Mouse (Mus musculus) left cerebral cortex, postnatal 25 days (tissue): ENCODE results near the gene Gm34302. TPM values are rescaled to one million over a fixed set of nuclear protein-coding genes. Genes with fewer than 3 reads are reported as not detected.
A peak's percentile ranks its signal among the peaks of the same experiment; 100 is the strongest.
"Not testable (repeated sequence)": the region's sequence is repeated elsewhere in the genome, so short reads cannot be mapped to it uniquely, and the experiment has no call there.

ENCODE experiments used
- DNase-seq, 2 experiments: peaks; one replicate each; pipeline ENCODE4 v3.0.0; 2022; ENCODE audit warnings: low spot score in 2 of 2, mixed read lengths in 1 of 2
- intact Hi-C: fragments of 180-260 bp; cut with DNase I; formaldehyde crosslinking; loops from one replicate; pipeline ENCODE4 v1.15.1; 2025
- total RNA-seq, 2 experiments: library from RNA; stranded (reverse); gene quantifications; 2 replicates each; pipeline ENCODE4 v1.2.3; 2021

Gm34302 gene
- 1 to 10 TPM in 1 of 2 experiments, not detected in 1; 3.8 TPM for total RNA-seq

DNA sequence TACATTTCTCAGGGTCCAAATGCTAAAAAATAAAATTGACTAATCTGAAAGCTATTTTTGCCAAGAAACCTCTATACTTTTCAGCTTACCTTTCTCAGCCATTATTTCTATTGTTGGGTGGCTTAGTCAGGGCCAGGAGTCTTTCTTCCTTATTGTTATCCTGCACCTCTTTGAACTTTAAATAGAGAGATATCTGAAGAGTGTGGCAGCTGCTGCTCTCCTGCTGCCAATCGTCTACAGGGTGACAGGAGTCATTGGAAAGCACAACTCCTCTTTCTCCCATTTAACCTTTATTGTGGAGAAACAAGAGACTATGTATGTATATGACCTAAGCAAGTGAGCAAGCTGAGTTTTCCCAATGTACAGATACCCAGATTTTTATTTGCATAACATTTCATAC lies at the start of gene Gm34302:
Gene Gm34302 (minus strand): TSS at position 154 of the 400 bp plus-strand sequence.
- intact Hi-C loops = no loop called here
- DNase-seq = no peak

DNA sequence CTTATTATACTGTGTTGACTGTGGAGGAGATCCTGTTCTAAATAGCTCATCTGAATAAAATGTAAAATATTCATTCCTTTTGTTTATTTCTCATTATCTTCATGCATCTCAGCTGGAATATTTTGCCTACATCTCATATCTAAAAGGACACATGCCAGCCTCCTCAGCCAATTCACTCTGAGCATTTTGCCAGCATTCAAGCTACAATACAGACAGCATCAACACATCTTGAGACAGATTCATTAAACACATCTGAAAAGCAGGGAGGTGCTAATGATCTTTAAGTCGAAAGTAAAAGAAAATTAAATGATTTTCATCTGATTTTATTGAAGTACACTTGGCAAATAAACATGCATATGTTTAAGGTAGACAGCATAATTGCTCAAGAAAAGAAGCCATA lies 48.2 kb upstream of the Gm34302 start:
- intact Hi-C loops = no loop called here
- no peak for DNase-seq

DNA sequence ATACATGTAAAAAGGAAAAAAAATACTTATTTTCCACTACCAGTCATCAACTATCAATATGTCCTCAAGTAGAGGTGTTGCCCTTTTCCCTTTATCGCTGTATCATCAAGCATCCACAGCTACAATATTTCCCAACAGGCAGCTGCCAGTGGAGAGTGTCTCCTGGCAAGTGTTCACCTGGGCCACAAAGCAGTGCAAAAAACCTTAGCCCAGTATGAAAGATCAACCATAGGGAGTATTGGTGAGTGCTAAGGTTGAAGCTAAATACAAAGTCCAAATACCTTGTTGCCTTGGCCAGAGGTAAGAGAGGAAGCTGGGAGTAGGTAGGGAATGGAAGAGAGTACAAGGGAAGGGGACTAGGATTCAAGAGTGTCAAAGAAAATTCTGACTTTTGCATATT lies 34.0 kb upstream of the Gm34302 start:
- no peak for DNase-seq
- intact Hi-C loops = no loop called here

DNA sequence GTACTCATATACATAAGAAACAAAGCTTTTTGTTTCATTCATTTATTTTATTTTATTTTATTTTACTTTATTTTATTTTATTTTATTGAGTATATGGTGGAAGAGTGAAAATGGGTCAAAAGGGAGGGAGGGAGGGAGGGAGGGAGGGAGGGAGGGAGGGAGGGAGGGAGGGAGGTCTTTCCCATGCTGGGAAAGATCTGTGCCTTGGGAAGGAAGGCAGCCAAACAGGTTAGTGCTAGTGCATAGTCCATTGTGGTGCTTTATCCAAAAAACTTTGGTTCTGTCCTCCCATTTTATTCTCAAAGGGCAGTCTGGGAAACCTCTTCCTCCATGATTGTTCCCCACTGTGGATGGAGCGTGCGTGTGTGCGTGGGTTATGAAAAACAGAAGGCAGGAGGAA lies 32.6 kb upstream of the Gm34302 start:
- DNase-seq = peak in 1 of 2 experiments; percentile 7
- intact Hi-C loops = not testable (repeated sequence)

DNA sequence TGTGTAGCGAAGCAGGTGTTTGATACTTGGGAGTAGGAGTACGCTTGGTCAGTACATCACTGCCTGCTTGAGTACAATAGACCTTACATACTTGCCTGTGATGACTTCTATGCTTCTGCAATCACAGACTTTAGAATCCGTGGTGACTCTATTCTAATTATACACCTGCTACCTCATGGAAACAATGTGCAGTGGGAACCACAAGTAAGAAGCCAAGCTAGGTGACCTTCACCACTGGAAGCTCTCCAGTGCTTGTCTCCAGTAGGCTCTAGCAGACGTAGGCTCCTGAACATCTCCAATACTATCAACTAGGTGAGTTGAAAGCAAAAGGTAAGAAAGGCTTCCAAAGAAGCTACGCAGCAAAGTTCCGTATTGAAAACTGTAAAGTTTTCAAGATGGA lies 27.6 kb upstream of the Gm34302 start:
- intact Hi-C loops = no loop called here
- DNase-seq = no peak

DNA sequence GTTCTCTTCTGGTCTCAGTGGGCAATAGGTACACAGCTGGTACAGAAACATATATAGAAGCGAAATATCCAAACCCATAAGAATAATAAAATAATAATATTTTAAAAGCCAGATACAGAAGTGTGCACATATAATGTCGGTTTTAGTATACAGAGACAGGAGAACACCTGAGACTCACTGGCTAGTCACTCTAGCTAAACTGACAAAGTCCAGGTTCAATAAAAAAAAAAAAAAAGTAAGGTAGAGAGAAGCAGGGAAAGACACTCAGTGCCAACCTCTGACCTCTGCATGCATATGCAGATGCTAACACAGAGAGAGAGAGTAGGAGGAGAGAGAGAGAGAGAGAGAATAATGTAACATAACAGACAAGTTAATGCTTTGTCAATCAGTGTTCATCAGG lies 25.8 kb upstream of the Gm34302 start:
- intact Hi-C loops = no loop called here
- DNase-seq = no peak

DNA sequence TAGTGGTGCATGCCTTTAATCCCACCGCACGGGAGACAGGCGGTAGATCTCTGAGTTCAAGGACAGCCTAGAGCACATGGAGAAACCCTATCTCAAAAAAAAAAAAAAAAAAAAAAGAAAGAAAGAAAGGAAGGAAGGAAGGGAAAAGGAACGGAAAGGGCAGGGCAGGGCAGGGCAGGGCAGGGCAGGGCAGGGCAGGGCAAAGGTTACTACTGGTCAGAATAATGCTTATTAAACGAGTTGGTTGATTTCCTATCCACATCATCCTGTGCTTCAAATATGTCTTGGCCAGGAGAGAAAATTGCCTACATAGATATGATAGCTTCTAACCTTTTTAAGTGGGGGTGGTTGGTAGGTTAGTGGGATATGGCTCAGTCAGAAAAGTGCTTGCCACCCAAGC lies 25.2 kb upstream of the Gm34302 start:
- no peak for DNase-seq
- intact Hi-C loops = no loop called here

DNA sequence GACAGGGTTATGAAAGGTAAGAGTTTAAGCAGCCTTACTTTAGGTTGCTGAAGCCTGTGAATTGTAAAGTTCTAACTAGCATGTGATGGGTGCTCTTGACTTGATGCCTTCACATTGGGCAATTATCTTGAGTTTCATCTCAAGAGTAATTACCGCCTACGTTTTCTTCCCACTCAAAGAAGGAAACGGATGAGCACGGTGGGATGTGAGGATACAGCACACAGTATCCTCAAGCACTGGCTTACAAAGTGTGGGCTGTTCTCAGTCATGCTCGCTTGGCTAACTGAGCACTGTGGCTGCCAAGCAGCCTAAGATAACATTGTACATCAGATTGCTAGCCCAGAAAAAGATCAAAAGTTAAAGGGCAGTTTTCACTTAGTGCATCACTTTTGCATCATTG lies 20.8 kb upstream of the Gm34302 start:
- DNase-seq = peak in 1 of 2 experiments; percentile 52
- intact Hi-C loops = no loop called here

DNA sequence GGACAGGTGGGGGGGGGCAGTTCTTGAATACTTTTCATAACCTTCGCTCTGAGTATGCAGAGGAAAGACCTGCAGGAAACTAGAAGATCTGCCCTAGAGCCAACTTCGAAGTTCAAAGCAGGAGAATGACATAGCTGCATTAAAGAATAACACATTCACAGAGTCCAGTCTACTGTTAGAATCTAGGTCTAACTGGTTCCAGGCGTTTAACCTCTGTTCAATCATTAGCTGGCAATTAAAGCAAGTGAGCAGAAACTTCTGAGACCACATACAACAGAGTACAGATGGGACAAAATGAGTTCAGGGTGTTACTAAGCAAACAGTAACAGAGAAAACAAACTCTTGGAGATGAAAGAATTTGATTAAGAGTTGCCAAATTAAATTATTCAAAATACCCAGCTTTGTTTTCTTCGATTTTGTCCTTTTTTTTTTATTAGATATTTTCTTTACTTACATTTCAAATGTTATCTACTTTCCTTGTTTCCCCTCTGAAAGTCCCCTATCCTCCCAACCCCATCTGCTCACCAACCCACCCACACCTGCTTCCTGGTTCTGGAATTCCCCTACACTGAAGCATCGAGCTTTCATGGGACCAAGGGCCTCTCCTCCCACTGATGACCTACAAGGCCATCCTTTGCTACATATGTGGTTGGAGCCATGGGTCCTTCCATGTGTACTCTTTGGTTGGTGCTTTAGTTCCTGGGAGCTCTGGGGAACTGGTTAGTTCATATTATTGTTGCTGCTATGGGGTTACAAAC lies 11.1 kb upstream of the Gm34302 start:
- intact Hi-C loops = no loop called here
- no peak for DNase-seq

DNA sequence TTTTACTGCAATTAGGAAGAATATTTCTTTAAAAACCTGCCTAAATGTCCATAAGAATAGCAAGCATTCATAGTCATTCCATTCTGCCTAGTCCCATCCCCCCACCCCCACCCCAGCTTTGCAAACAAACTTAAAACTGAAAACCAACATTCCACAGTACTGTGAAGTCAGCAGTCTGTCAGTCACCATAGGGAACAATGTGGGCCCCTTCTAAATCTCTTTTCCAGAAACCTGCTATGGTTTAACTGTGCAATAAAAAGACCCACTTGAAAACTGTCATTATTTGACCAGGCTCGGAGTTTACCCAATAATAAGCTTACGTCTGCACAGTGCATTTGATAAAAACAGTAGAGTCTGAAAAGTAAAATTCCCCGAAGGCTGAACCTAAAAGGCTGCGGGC lies 9.9 kb upstream of the Gm34302 start:
- no peak for DNase-seq
- intact Hi-C loops = no loop called here

DNA sequence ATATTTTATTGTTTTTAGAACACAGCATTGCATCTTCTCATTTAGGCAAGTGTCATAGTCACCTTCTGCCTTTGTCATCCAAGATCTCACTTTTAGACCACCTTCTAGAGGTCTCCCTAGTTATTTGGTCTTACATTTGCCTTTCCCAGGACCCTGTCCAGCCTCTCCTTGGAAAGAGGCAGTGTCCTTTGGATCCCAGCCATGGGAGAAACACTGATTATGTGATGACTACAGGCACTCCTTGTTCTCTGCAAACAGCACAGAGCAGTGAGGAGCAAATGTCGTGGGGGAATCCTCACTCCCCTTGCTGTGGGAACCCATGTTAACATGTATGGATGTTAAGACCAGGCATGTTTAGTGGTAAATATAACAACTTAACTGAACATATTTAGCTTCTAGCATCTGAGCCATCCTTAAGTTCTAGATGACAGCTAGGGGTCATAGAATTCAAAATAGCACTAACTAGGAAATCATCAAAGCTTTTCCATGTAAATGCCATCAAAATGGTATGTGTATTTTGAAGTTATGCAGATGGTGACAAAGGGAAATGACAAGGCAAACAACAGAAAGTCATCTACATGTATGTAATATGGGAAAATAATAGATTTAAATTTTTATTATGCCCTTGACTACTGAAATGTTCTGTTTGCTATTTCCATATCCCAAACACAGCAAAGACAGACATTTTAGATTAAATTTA lies 43.1 kb downstream of the Gm34302 start:
- DNase-seq = no peak
- intact Hi-C loops = no loop called here

DNA sequence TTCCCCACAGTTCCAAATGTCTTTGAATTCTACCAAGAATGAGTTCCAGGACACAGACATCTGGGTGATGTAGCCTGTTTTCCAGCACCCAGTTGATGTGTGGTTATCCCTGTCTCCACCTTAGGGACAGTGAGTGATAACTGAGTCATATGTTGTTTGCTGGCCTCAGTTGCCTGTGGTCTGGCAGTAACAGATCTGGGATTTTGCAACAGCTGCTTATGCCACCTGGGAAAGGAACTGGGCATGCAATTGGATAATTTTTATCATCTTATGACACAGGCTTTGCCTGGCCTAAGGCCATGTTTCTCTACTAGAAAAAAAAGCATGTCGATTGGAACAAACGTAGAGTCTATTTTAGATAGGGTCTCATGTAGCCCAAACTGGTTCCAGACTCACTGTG lies 43.9 kb downstream of the Gm34302 start:
- DNase-seq = peak in 1 of 2 experiments; percentile 20
- intact Hi-C loops = no loop called here

DNA sequence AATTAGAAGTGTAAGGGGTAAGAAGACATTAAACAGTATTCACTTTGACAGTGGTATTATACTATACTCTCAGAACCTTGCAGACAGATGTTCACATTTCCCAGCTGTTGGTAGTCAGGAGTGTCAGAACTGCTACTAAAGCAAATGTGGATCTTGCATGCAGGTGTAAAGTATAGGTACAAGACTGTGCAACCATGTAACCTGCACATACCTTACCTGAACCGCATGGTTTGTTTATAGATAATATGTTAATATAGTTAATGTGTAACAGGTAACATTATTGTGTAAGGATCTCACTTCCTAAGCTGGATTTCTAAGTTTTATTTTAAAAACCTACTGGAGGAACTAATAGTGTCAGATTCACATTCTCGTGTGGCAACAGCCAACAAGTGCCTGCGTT lies 44.8 kb downstream of the Gm34302 start:
- no peak for DNase-seq
- intact Hi-C loops = no loop called here

Other genes starting within 250 kb of the Gm34302 start
- gene Mme, start 242.3 kb downstream of the Gm34302 start, total RNA-seq = 10 to 100 TPM in 1 of 2 experiments, 1 to 10 TPM in 1; 6.0 to 14.4 TPM